Mouse (Mus musculus) cerebellum, adult 9-10 months (tissue): ENCODE data around the gene Acbd3.
A peak's percentile ranks its signal among the peaks of the same experiment; 100 is the strongest.

Experiments
- DNase-seq: peaks from one replicate; pipeline ENCODE4 v3.0.0; 2022

Gene Acbd3

GRCm38 (mm10) chr1:180791821-180792480 is 66.1 kb downstream of the Acbd3 start:
- DNase-seq, result peak; percentile 64

- DNase-seq, result peak; percentile 89
Measured at GRCm38 (mm10) chr1:180792814-180793213, 67.0 kb downstream of the Acbd3 start.

- DNase-seq, result peak; percentile 65
Measured at GRCm38 (mm10) chr1:180793445-180794117, 67.7 kb downstream of the Acbd3 start.

GRCm38 (mm10) chr1:180794170-180794569 is 68.3 kb downstream of the Acbd3 start:
- peak; percentile 80 for DNase-seq

GRCm38 (mm10) chr1:180798660-180799059 is 72.8 kb downstream of the Acbd3 start:
- DNase-seq, result no peak

- DNase-seq, result no peak
Measured at GRCm38 (mm10) chr1:180799253-180799652, 73.4 kb downstream of the Acbd3 start.

- no peak for DNase-seq
Measured at GRCm38 (mm10) chr1:180800022-180800421, 74.2 kb downstream of the Acbd3 start.

- DNase-seq, result no peak
Measured at GRCm38 (mm10) chr1:180800814-180801213, 75.0 kb downstream of the Acbd3 start.

- DNase-seq, result no peak
Measured at GRCm38 (mm10) chr1:180801466-180801994, 75.7 kb downstream of the Acbd3 start.
